ENCODE assay signal across 9 mouse cellular contexts in genomic region chr2:157425643-157425988, GRCm38 (mm10). TPM values are rescaled to one million over a fixed set of nuclear protein-coding genes. Genes with fewer than 3 reads are reported as not detected.
DNase-seq lines count a peak whose midpoint lies in the region; ATAC-seq and TF ChIP-seq lines count a peak whose summit lies in the region.
"Had no signal": no experiment of that assay in that cellular context is flagged by ENCODE, and none has a peak within 500 bp of the region (broad histone marks: within the 10 kb centered on the region; RNA-seq: fewer than 3 reads in every experiment).

No protein-coding gene starts in this region.

- no peaks in the 10 kb centered on the region for H3K9me3 ChIP-seq in megakaryocyte, embryonic 14.5 days
- H3K9me3 ChIP-seq in limb, embryonic 12.5 days, result no peaks in the 10 kb centered on the region
- H3K9me3 ChIP-seq in stomach, embryonic 16.5 days (replicated peaks; ENCODE audit: control insufficient read depth, low read length), result no peaks in the 10 kb centered on the region

- H3K27me3 ChIP-seq in megakaryocyte, embryonic 14.5 days (replicated peaks), result peaks cover 18% of the 10 kb centered on the region
- no peaks in the 10 kb centered on the region for H3K27me3 ChIP-seq in limb, embryonic 12.5 days
- H3K27me3 ChIP-seq in stomach, embryonic 16.5 days (ENCODE audit: control insufficient read depth, insufficient read depth, low read length), result no peaks in the 10 kb centered on the region

- intact Hi-C loops in gastrocnemius, adult 2 months (cut with DNase I), result no loop called here

- no peak for ATAC-seq in megakaryocyte, adult 5-6 weeks (ENCODE audit: poor library complexity, severe bottlenecking)
- ATAC-seq in limb, embryonic 12.5 days (ENCODE audit: insufficient number of reproducible peaks, insufficient read depth, low FRiP score, low TSS enrichment, low read depth), result no peak
- ATAC-seq in stomach, embryonic 16.5 days (ENCODE audit: insufficient read depth, low FRiP score), result peak; percentile 33; the same call in 1 of the 2 replicates

- peaks cover 83% of the 10 kb centered on the region for H3K4me1 ChIP-seq in megakaryocyte, embryonic 14.5 days
- peaks cover 61% of the 10 kb centered on the region for H3K4me1 ChIP-seq in limb, embryonic 12.5 days (replicated peaks)
- H3K4me1 ChIP-seq in stomach, embryonic 16.5 days (ENCODE audit: control insufficient read depth, insufficient read depth, low read length), result peaks cover 58% of the 10 kb centered on the region

- 63% methylated on average over 6 of the region's 6 CpGs for WGBS in limb, embryonic 12.5 days
- 67% methylated on average over 6 of the region's 6 CpGs for WGBS in stomach, embryonic 16.5 days

- H3K9ac ChIP-seq in limb, embryonic 12.5 days (replicated peaks), result no peak overlapping the region
- peak overlapping the region; percentile 99 for H3K9ac ChIP-seq in stomach, embryonic 16.5 days (ENCODE audit: low read length)

- TF ChIP-seq CTCF in gastrocnemius, adult 2 months (IDR thresholded peaks at IDR 0.05), result no peak

- no peak overlapping the region for H3K4me3 ChIP-seq in gastrocnemius, adult 2 months
- H3K4me3 ChIP-seq in megakaryocyte, embryonic 14.5 days (replicated peaks), result peak overlapping the region; percentile 96
- H3K4me3 ChIP-seq in limb, embryonic 12.5 days (replicated peaks), result peak overlapping the region; percentile 86
- peak overlapping the region; percentile 84 for H3K4me3 ChIP-seq in stomach, embryonic 16.5 days (replicated peaks; ENCODE audit: low read length)

- H3K27ac ChIP-seq in gastrocnemius, adult 2 months, result peak overlapping the region; percentile 6; the same call in 1 of the 2 replicates
- H3K27ac ChIP-seq in limb, embryonic 12.5 days, result peak overlapping the region; percentile 97; the same call in 1 of the 2 replicates
- H3K27ac ChIP-seq in stomach, embryonic 16.5 days (ENCODE audit: low read length), result peak overlapping the region; percentile 97

- H3K36me3 ChIP-seq in megakaryocyte, embryonic 14.5 days (replicated peaks; ENCODE audit: low read length), result peaks cover 44% of the 10 kb centered on the region
- peaks cover 38% of the 10 kb centered on the region; the same call in 1 of the 2 replicates for H3K36me3 ChIP-seq in limb, embryonic 12.5 days
- H3K36me3 ChIP-seq in stomach, embryonic 16.5 days (ENCODE audit: control insufficient read depth, insufficient read depth, low read length), result no peaks in the 10 kb centered on the region; the same call in 1 of the 2 replicates

- peak overlapping the region; percentile 79 for H3K4me2 ChIP-seq in limb, embryonic 12.5 days
- peak overlapping the region; percentile 87 for H3K4me2 ChIP-seq in stomach, embryonic 16.5 days (ENCODE audit: low read depth, low read length)

- DNase-seq in gastrocnemius, adult 2 months, result no peak
- no peak for DNase-seq in gastrocnemius, postnatal 4 days (ENCODE audit: low spot score in 2 of 2)
- DNase-seq in Muller cell, postnatal 12 days (ENCODE audit: inconsistent ontology term), result no peak
- no peak for DNase-seq in gastrocnemius, postnatal 25 days
- DNase-seq: adrenal gland, adult 8-10 months had no signal

RNA-seq across cellular contexts. Expression of gene Src, which starts 7.4 kb away (rescaled TPM):
- total RNA-seq in gastrocnemius, adult 2 months (2021), result 1 to 10 TPM; 2.2 to 2.8 TPM
- total RNA-seq in gastrocnemius, postnatal 4 days (2021), result 10 to 100 TPM; 13.3 to 13.6 TPM
- 186 and 225 TPM in 2 replicates for polyA plus RNA-seq in megakaryocyte, embryonic 14.5 days (2012; ENCODE audit: insufficient read depth, low replicate concordance)
- total RNA-seq in megakaryocyte, adult 5-6 weeks (2015), result 0.11 TPM in 1 of 2 replicates, not detected in the other
- total RNA-seq in megakaryocyte, adult 5-6 weeks (2017), result 0.26 TPM in 1 of 2 replicates, not detected in the other
- 30.3 and 35.3 TPM in 2 replicates for polyA plus RNA-seq in limb, embryonic 12.5 days (2016; fragmentation: Nextera tagmentation; extraction: Ambion mirVana)
- 12.1 and 14.7 TPM in 2 replicates for polyA plus RNA-seq in stomach, embryonic 16.5 days (2015; fragmentation: Nextera tagmentation; extraction: Ambion mirVana)
- 1 to 10 TPM; 3.1 to 3.6 TPM for total RNA-seq in gastrocnemius, postnatal 25 days (2021)

RNA-seq across cellular contexts. Expression of gene Manbal, which starts 58.2 kb away (rescaled TPM):
- 10 to 100 TPM; 13.5 TPM for total RNA-seq in gastrocnemius, adult 2 months (2021)
- 10 to 100 TPM; 32.4 to 32.9 TPM for total RNA-seq in gastrocnemius, postnatal 4 days (2021)
- polyA plus RNA-seq in megakaryocyte, embryonic 14.5 days (2012; ENCODE audit: insufficient read depth, low replicate concordance), result 42.3 and 73.0 TPM in 2 replicates
- 18.7 and 21.5 TPM in 2 replicates for total RNA-seq in megakaryocyte, adult 5-6 weeks (2015)
- 9.3 and 10.5 TPM in 2 replicates for total RNA-seq in megakaryocyte, adult 5-6 weeks (2017)
- polyA plus RNA-seq in limb, embryonic 12.5 days (2016; fragmentation: Nextera tagmentation; extraction: Ambion mirVana), result 77.7 and 79.4 TPM in 2 replicates
- polyA plus RNA-seq in stomach, embryonic 16.5 days (2015; fragmentation: Nextera tagmentation; extraction: Ambion mirVana), result 76.3 and 78.0 TPM in 2 replicates
- total RNA-seq in gastrocnemius, postnatal 25 days (2021), result 10 to 100 TPM; 12.5 to 15.7 TPM

Comparison
In these comparisons a context has a peak if more than half of its experiments do, and no peak if none do; other contexts are left out.
1. H3K27ac ChIP-seq: peak in every context shown above with its lines; median percentile 97 in limb, embryonic 12.5 days; 97 in stomach, embryonic 16.5 days; 6 in gastrocnemius, adult 2 months.